Mouse (Mus musculus) MEL (cell line): ENCODE measurements around the gene Slc28a3. TPM values are rescaled to one million over a fixed set of nuclear protein-coding genes. Genes with fewer than 3 reads are reported as not detected.

Source experiments
- DNase-seq: peaks from one replicate; pipeline ENCODE4 v3.0.0; 2011; ENCODE audit warnings: low read depth, low spot score
- H3K27ac ChIP-seq: 2 replicates; pipeline ENCODE4 v1.5.1; 2012; ENCODE audit warnings: low read depth, mild to moderate bottlenecking, control low read depth, low read length, moderate library complexity; ENCODE audit not compliant: control insufficient read depth
- H3K27me3 ChIP-seq, 2 experiments: fragments of 150-350 bp in 1 of 2; sonication (generic) in 1 of 2; 2 replicates each; pipeline ENCODE4 v1.6.1; 2012; ENCODE audit warnings: low read length in 2 of 2, mild to moderate bottlenecking in 2 of 2, improper control_type of control experiment in 1 of 2, moderate library complexity in 1 of 2; ENCODE audit not compliant: insufficient read depth in 2 of 2, control insufficient read depth in 1 of 2
- H3K36me3 ChIP-seq, 2 experiments: 2 replicates each; pipeline ENCODE4 v1.6.1; 2012 to 2014; ENCODE audit warnings: low read length in 2 of 2, improper control_type of control experiment in 1 of 2, inconsistent platforms in 1 of 2, mild to moderate bottlenecking in 1 of 2; ENCODE audit not compliant: insufficient read depth in 2 of 2, control insufficient read depth in 1 of 2
- H3K4me1 ChIP-seq, 2 experiments: fragments of 150-350 bp in 1 of 2; sonication (generic) in 1 of 2; 2 replicates each; pipeline ENCODE4 v1.6.1; 2012; ENCODE audit warnings: low read length in 2 of 2, improper control_type of control experiment in 1 of 2, mild to moderate bottlenecking in 1 of 2; ENCODE audit not compliant: insufficient read depth in 2 of 2, control insufficient read depth in 1 of 2
- H3K4me3 ChIP-seq, 2 experiments: fragments of 150-350 bp in 1 of 2; sonication (generic) in 1 of 2; 2 replicates each; pipeline ENCODE4 v1.5.1; 2012; ENCODE audit warnings: low read depth in 2 of 2, low read length in 2 of 2, mild to moderate bottlenecking in 2 of 2, moderate library complexity in 2 of 2, control low read depth in 1 of 2, improper control_type of control experiment in 1 of 2; ENCODE audit not compliant: control insufficient read depth in 1 of 2, insufficient read depth in 1 of 2
- H3K79me2 ChIP-seq: 2 replicates; pipeline ENCODE4 v1.6.1; 2012; ENCODE audit warnings: mild to moderate bottlenecking, low read length, moderate library complexity; ENCODE audit not compliant: control insufficient read depth, poor library complexity, insufficient read depth
- H3K9ac ChIP-seq: 2 replicates; pipeline ENCODE4 v1.6.1; 2012; ENCODE audit warnings: low read depth, mild to moderate bottlenecking, control low read depth, low read length, moderate library complexity; ENCODE audit not compliant: control insufficient read depth, poor library complexity, severe bottlenecking
- H3K9me3 ChIP-seq: fragments of 150-350 bp; sonication (generic); replicated peaks from 2 replicates; pipeline ENCODE4 v1.6.1; 2012; ENCODE audit warnings: mild to moderate bottlenecking, low read length, improper control_type of control experiment, moderate library complexity; ENCODE audit not compliant: insufficient read depth
- BHLHE40 ChIP-seq: IDR thresholded peaks from 2 replicates; pipeline ENCODE4 v1.6.1; 2012; ENCODE audit warnings: low read depth, mild to moderate bottlenecking, inconsistent platforms, low read length, improper control_type of control experiment, borderline replicate concordance
- CHD1 ChIP-seq: IDR thresholded peaks from 2 replicates; pipeline ENCODE4 v1.6.1; 2012; ENCODE audit warnings: low read depth, mild to moderate bottlenecking, inconsistent platforms, low read length, improper control_type of control experiment
- CTCF ChIP-seq, 3 experiments: IDR thresholded peaks in 2 of 3; conservative IDR thresholded peaks in 1 of 3; 2 replicates each; pipeline ENCODE4 v1.5.1; 2011 to 2012; ENCODE audit warnings: low read length in 3 of 3, low read depth in 2 of 3, mild to moderate bottlenecking in 2 of 3, improper control_type of control experiment in 1 of 3, inconsistent platforms in 1 of 3, mixed read lengths in 1 of 3, moderate library complexity in 1 of 3; ENCODE audit not compliant: control insufficient read depth in 1 of 3, insufficient read depth in 1 of 3, poor library complexity in 1 of 3, severe bottlenecking in 1 of 3
- E2F4 ChIP-seq: IDR thresholded peaks from 2 replicates; pipeline ENCODE4 v1.6.1; 2011; ENCODE audit warnings: low read depth, low read length, improper control_type of control experiment, borderline replicate concordance
- ELF1 ChIP-seq: IDR thresholded peaks from 2 replicates; pipeline ENCODE4 v1.6.1; 2014; ENCODE audit warnings: low read depth, mild to moderate bottlenecking, inconsistent platforms, low read length, improper control_type of control experiment, moderate library complexity
- EP300 ChIP-seq, 2 experiments: IDR thresholded peaks; 2 replicates each; pipeline ENCODE4 v1.6.1; 2011; ENCODE audit warnings: improper control_type of control experiment in 2 of 2, low read length in 2 of 2, low read depth in 1 of 2, mild to moderate bottlenecking in 1 of 2
- GABPA ChIP-seq: IDR thresholded peaks from 2 replicates; pipeline ENCODE4 v1.6.1; 2012; ENCODE audit warnings: low read depth, mild to moderate bottlenecking, inconsistent platforms, low read length, improper control_type of control experiment, moderate library complexity
- KAT2A ChIP-seq: conservative IDR thresholded peaks from 2 replicates; pipeline ENCODE4 v1.6.1; 2012; ENCODE audit warnings: low read depth, low read length, improper control_type of control experiment, inconsistent platforms
- MAFK ChIP-seq: IDR thresholded peaks from 2 replicates; pipeline ENCODE4 v1.6.1; 2011; ENCODE audit warnings: low read depth, mild to moderate bottlenecking, low read length, improper control_type of control experiment, borderline replicate concordance
- MAX ChIP-seq: IDR thresholded peaks from 2 replicates; pipeline ENCODE4 v1.6.1; 2011; ENCODE audit warnings: low read length, improper control_type of control experiment
- MYB ChIP-seq: IDR thresholded peaks from 2 replicates; pipeline ENCODE4 v1.6.1; 2011; ENCODE audit warnings: mild to moderate bottlenecking, low read depth, low read length, improper control_type of control experiment
- MYC ChIP-seq: IDR thresholded peaks from 2 replicates; pipeline ENCODE4 v1.6.1; 2011; ENCODE audit warnings: low read depth, mild to moderate bottlenecking, low read length, improper control_type of control experiment, moderate library complexity
- NRF1 ChIP-seq: IDR thresholded peaks from 2 replicates; pipeline ENCODE4 v1.6.1; 2014; ENCODE audit warnings: low read depth, mild to moderate bottlenecking, inconsistent platforms, low read length, improper control_type of control experiment, moderate library complexity; ENCODE audit not compliant: poor library complexity, insufficient read depth, severe bottlenecking
- POLR2A ChIP-seq, 2 experiments: IDR thresholded peaks; 2 replicates each; pipeline ENCODE4 v1.6.1; 2011 to 2012; ENCODE audit warnings: low read length in 2 of 2, mild to moderate bottlenecking in 2 of 2, control low read depth in 1 of 2, improper control_type of control experiment in 1 of 2, low read depth in 1 of 2, moderate library complexity in 1 of 2; ENCODE audit not compliant: control insufficient read depth in 1 of 2, insufficient read depth in 1 of 2, poor library complexity in 1 of 2
- POLR2AphosphoS5 ChIP-seq: IDR thresholded peaks from 2 replicates; pipeline ENCODE4 v1.6.1; 2012; ENCODE audit warnings: low read depth, borderline replicate concordance, mild to moderate bottlenecking, inconsistent platforms, low read length, moderate library complexity, mixed read lengths
- RAD21 ChIP-seq: IDR thresholded peaks from 2 replicates; pipeline ENCODE4 v1.6.1; 2011; ENCODE audit warnings: mild to moderate bottlenecking, low read depth, low read length, improper control_type of control experiment
- SIN3A ChIP-seq: IDR thresholded peaks from 2 replicates; pipeline ENCODE4 v1.6.1; 2012; ENCODE audit warnings: low read length, improper control_type of control experiment, inconsistent platforms
- SMC3 ChIP-seq: IDR thresholded peaks from 2 replicates; pipeline ENCODE4 v1.6.1; 2011; ENCODE audit warnings: low read depth, low read length, improper control_type of control experiment
- TBP ChIP-seq: IDR thresholded peaks from 2 replicates; pipeline ENCODE4 v1.8.0; 2011; ENCODE audit warnings: low read depth, low read length, improper control_type of control experiment
- TCF12 ChIP-seq: IDR thresholded peaks from 2 replicates; pipeline ENCODE4 v1.6.1; 2014; ENCODE audit warnings: low read depth, mild to moderate bottlenecking, inconsistent platforms, low read length, improper control_type of control experiment, moderate library complexity
- UBTF ChIP-seq: IDR thresholded peaks from 2 replicates; pipeline ENCODE4 v1.6.1; 2012; ENCODE audit warnings: low read depth, mild to moderate bottlenecking, inconsistent platforms, low read length, improper control_type of control experiment, moderate library complexity, borderline replicate concordance; ENCODE audit not compliant: insufficient read depth
- USF1 ChIP-seq: IDR thresholded peaks from 2 replicates; pipeline ENCODE4 v1.6.1; 2014; ENCODE audit warnings: low read depth, mild to moderate bottlenecking, inconsistent platforms, low read length, improper control_type of control experiment, moderate library complexity
- ZC3H11A ChIP-seq: IDR thresholded peaks from 2 replicates; pipeline ENCODE4 v1.6.1; 2012; ENCODE audit warnings: low read depth, mild to moderate bottlenecking, inconsistent platforms, low read length, improper control_type of control experiment
- ZKSCAN1 ChIP-seq: IDR thresholded peaks from 2 replicates; pipeline ENCODE4 v1.6.1; 2012; ENCODE audit warnings: low read depth, mild to moderate bottlenecking, inconsistent platforms, low read length, improper control_type of control experiment, moderate library complexity
- ZMIZ1 ChIP-seq: IDR thresholded peaks from 2 replicates; pipeline ENCODE4 v1.6.1; 2012; ENCODE audit warnings: low read depth, mild to moderate bottlenecking, inconsistent platforms, low read length, improper control_type of control experiment, moderate library complexity
- ZNF384 ChIP-seq: IDR thresholded peaks from 2 replicates; pipeline ENCODE4 v1.6.1; 2012; ENCODE audit warnings: low read depth, mild to moderate bottlenecking, inconsistent platforms, low read length, improper control_type of control experiment
- polyA plus RNA-seq, 2 experiments: library from polyadenylated mRNA; stranded (reverse) in 1 of 2; unstranded in 1 of 2; fragments of >175 nt in 1 of 2; fragments of >200 nt in 1 of 2; gene quantifications; 2 replicates each; pipeline versions ENCODE4 v1.2.1 to v1.2.4; 2012; ENCODE audit warnings: low replicate concordance in 2 of 2, low read depth in 1 of 2; ENCODE audit not compliant: insufficient read length in 2 of 2, insufficient read depth in 1 of 2, missing spikeins in 1 of 2
- total RNA-seq: library from RNA; depleted of rRNA; stranded (reverse); fragments of 300-350 nt; gene quantifications from 2 replicates; pipeline ENCODE4 v1.2.3, GENCODE M21; 2012

Gene Slc28a3
- total and polyA plus RNA-seq, 3 experiments, result 1.4 TPM; not detected in 2

DNA sequence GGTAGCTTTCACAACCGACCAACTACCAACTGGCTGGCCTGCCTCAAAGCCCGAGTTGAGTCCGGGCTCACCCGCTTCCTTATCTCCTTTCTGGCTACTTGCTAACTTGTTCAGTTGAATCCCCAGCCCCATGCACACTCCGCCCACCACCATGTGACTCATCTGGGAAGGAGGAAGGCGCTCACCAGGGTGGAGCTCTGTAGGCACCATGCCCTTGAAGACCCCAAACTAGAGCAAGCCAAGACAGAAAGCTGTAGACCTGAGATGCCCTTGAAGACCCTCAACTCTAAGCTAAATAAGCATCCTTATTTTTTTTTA, 72.8 kb downstream of the Slc28a3 start (continued):
- TF ChIP-seq ZNF384, result no peak; the same call in none of the 2 replicates
- peak; percentile 69 for TF ChIP-seq MYB
- peak; percentile 72; the same call in 1 of the 2 replicates for TF ChIP-seq MYC
- peak; percentile 94 for TF ChIP-seq USF1
- no peak; the same call in 1 of the 2 replicates for TF ChIP-seq BHLHE40
- no peak for TF ChIP-seq E2F4
- TF ChIP-seq EP300 (IDR thresholded peaks at IDR 0.05; ENCODE audit: low read depth in 1 of 2, low read length in 2 of 2), result peak; percentile 55 to 88
- TF ChIP-seq ZC3H11A, result no peak
- no peak for TF ChIP-seq GABPA
- TF ChIP-seq POLR2A (IDR thresholded peaks at IDR 0.05; ENCODE audit: control insufficient read depth in 1 of 2, insufficient read depth in 1 of 2, low read depth in 1 of 2, low read length in 2 of 2, poor library complexity in 1 of 2), result peak in 1 of 2 experiments; percentile 94; a peak in 3 of 4 replicates
- TF ChIP-seq ZKSCAN1, result no peak
- TF ChIP-seq CHD1, result no peak
- no peak for TF ChIP-seq POLR2AphosphoS5
- no peak; the same call in 1 of the 2 replicates for TF ChIP-seq KAT2A
- no peak for TF ChIP-seq NRF1
- TF ChIP-seq ELF1, result no peak
- TF ChIP-seq RAD21, result no peak
- TF ChIP-seq MAFK, result no peak
- TF ChIP-seq TBP, result peak; percentile 88
- TF ChIP-seq CTCF (IDR thresholded peaks at IDR 0.05 in 2 of 3, conservative IDR thresholded peaks at IDR 0.05 in 1 of 3; ENCODE audit: control insufficient read depth in 1 of 3, insufficient read depth in 1 of 3, low read depth in 2 of 3, low read length in 3 of 3, poor library complexity in 1 of 3, severe bottlenecking in 1 of 3), result no peak
- TF ChIP-seq UBTF, result no peak
- TF ChIP-seq ZMIZ1, result peak; percentile 85
- TF ChIP-seq, all 39 proteins: peak for 17

DNA sequence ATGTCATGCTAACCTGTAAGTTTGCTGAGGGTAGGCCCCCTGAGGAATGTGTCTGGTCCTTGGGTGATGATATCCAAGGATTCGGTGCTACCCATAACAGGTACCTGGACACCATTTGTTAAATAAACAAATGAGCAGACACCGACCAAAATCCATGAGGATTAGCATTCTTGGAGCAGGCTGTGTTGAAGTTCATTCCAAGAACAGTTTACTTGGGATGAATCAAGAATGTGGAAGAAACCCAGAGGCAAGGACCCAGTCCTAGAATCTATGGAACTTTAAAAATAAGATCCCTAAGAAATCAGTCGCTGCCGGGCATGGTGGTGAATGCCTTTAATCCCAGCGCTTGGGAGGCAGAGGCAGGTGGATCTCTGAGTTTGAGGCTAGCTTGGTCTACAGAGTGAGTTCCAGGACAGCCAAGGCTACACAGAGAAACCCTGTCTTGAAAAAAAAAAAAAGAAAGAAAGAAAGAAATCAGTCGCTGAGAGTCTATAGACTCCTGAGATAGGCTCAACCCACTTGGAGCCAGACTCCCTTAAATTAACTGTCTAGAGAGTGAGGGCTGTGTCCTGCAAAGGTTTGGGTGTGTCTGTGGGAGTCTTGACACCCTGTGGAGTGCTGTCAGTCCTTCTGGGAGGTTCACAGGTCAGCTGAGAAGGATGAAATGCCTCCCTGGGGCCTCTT, 73.3 kb downstream of the Slc28a3 start:
- H3K9ac ChIP-seq, result peak overlapping the region; percentile 87
- peak overlapping the region in 1 of 2 experiments; percentile 30; a peak in 2 of 4 replicates for H3K4me3 ChIP-seq
- peaks cover 0 to 65% of the 10 kb centered on the region in 2 experiments; a peak in 3 of 4 replicates for H3K36me3 ChIP-seq
- peak; percentile 41; the same call in 1 of the 2 replicates for TF ChIP-seq SIN3A
- TF ChIP-seq RAD21, result no peak
- TF ChIP-seq POLR2A (IDR thresholded peaks at IDR 0.05; ENCODE audit: control insufficient read depth in 1 of 2, insufficient read depth in 1 of 2, low read depth in 1 of 2, low read length in 2 of 2, poor library complexity in 1 of 2), result peak in 1 of 2 experiments; percentile 82; a peak in 2 of 4 replicates
- TF ChIP-seq MAX, result 0 out of 2 replicates have a peak, but pooled peaks have one; percentile 33
- TF ChIP-seq SMC3, result no peak
- TF ChIP-seq TCF12, result 0 out of 2 replicates have a peak, but pooled peaks have one; percentile 5
- TF ChIP-seq CHD1, result peak; percentile 94; the same call in 1 of the 2 replicates
- peak overlapping the region; percentile 100 for H3K27ac ChIP-seq
- peaks cover 35 to 62% of the 10 kb centered on the region in 2 experiments for H3K4me1 ChIP-seq
- H3K79me2 ChIP-seq, result no peaks in the 10 kb centered on the region; the same call in 1 of the 2 replicates
- H3K9me3 ChIP-seq, result no peaks in the 10 kb centered on the region
- peak; percentile 32 for DNase-seq
- no peaks in the 10 kb centered on the region for H3K27me3 ChIP-seq
